Mouse (Mus musculus) limb, embryonic 10.5 days (tissue): ENCODE results near the gene Dnajc2. TPM values are rescaled to one million over a fixed set of nuclear protein-coding genes. Genes with fewer than 3 reads are reported as not detected.
A peak's percentile ranks its signal among the peaks of the same experiment; 100 is the strongest.

ENCODE experiments used
- DNase-seq: peaks from one replicate; pipeline ENCODE4 v3.0.0-alpha.2; 2017; ENCODE audit warnings: low spot score
- H3K27ac ChIP-seq: fragments of 300-500 bp; sonication (generic); 2 replicates; pipeline ENCODE4 v1.5.1; 2016; ENCODE audit warnings: mild to moderate bottlenecking
- H3K27me3 ChIP-seq: fragments of 300-500 bp; sonication (generic); 2 replicates; pipeline ENCODE4 v1.6.1; 2016; ENCODE audit warnings: low read depth, mild to moderate bottlenecking; ENCODE audit not compliant: poor library complexity, severe bottlenecking
- H3K36me3 ChIP-seq: fragments of 300-500 bp; sonication (generic); 2 replicates; pipeline ENCODE4 v1.6.1; 2016; ENCODE audit warnings: mild to moderate bottlenecking, moderate library complexity
- H3K4me1 ChIP-seq: fragments of 300-500 bp; sonication (generic); 2 replicates; pipeline ENCODE4 v1.6.1; 2016
- H3K4me3 ChIP-seq: fragments of 300-500 bp; sonication (generic); 2 replicates; pipeline ENCODE4 v1.5.1; 2016; ENCODE audit warnings: mild to moderate bottlenecking, moderate library complexity
- H3K9me3 ChIP-seq: fragments of 300-500 bp; sonication (generic); replicated peaks from 2 replicates; pipeline ENCODE4 v1.6.1; 2016; ENCODE audit warnings: mild to moderate bottlenecking
- WGBS: fragments of 180-500 bp; shearing (Covaris S2); methylation state at CpG from one replicate; pipeline ENCODE4 v1.1.7; 2016; 5-methylcytosine and 5-hydroxymethylcytosine counted together
- polyA plus RNA-seq: library from polyadenylated mRNA; unstranded; fragments of >200 nt; fragmentation: Nextera tagmentation; extraction: Ambion mirVana; gene quantifications from 2 replicates; pipeline ENCODE4 v1.2.1, GENCODE M21; 2016

Gene Dnajc2
- 83.5 and 91.3 TPM in 2 replicates for polyA plus RNA-seq

DNA sequence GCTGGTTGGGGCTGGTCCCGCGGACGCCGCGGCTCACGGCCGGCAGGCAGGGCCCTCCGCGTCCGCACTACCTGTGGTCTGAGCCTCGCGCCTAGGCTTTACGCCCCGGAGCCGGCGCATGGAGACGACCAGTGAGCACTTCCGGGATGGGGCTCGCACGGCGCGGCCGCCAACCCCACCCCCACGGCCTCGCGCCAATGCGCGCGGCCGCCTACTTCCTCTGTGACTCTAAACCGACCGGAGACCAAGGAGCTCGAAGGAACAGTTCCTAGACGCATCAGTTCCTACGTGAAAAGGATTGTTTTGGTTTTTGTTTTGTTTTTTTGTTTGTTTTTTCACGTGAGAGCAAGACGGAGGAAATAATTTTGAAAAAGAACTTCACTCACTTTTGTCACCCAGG is at the start of gene Dnajc2, which contains the start of gene Psmc2:
TSS of gene Dnajc2 (minus strand) at position 199 of the 400 bp plus-strand sequence.
TSS of gene Psmc2 (plus strand) at position 231 of the 400 bp plus-strand sequence.
- WGBS: under 1% methylated on average over 37 of the region's 37 CpGs
- Histone ChIP-seq H3K27ac (peak within 1 kb of the TSS; percentile 92), H3K27me3 (no peaks in the 10 kb centered on the region), H3K4me1 (peaks cover 25% of the 10 kb centered on the region), H3K36me3 (peaks cover 46% of the 10 kb centered on the region), H3K9me3 (no peaks in the 10 kb centered on the region), H3K4me3 (peak within 1 kb of the TSS; percentile 90)
- DNase-seq: peak; percentile 92

- Histone ChIP-seq H3K4me1 (no peaks in the 10 kb centered on the region), H3K27me3 (no peaks in the 10 kb centered on the region), H3K36me3 (no peaks in the 10 kb centered on the region), H3K9me3 (no peaks in the 10 kb centered on the region), H3K27ac (no peak overlapping the region), H3K4me3 (no peak overlapping the region)
- WGBS: 80% methylated on average over 3 of the region's 3 CpGs
- DNase-seq: no peak
Observed at GRCm38 (mm10) chr5:21831761-21832160, 46.7 kb upstream of the Dnajc2 start.

GRCm38 (mm10) chr5:21828855-21829254 is 43.8 kb upstream of the Dnajc2 start:
- no peaks in the 10 kb centered on the region for H3K4me1 ChIP-seq
- no peaks in the 10 kb centered on the region for H3K27me3 ChIP-seq
- WGBS: 74% methylated on average over 4 of the region's 4 CpGs
- no peak for DNase-seq
- no peak overlapping the region for H3K4me3 ChIP-seq
- H3K9me3 ChIP-seq: no peaks in the 10 kb centered on the region
- no peaks in the 10 kb centered on the region for H3K36me3 ChIP-seq
- no peak overlapping the region for H3K27ac ChIP-seq

GRCm38 (mm10) chr5:21827643-21828042 is 42.6 kb upstream of the Dnajc2 start:
- 22% methylated on average over 4 of the region's 6 CpGs for WGBS
- DNase-seq: no peak
- Histone ChIP-seq H3K27me3 (no peaks in the 10 kb centered on the region), H3K4me3 (no peak overlapping the region), H3K27ac (no peak overlapping the region), H3K9me3 (no peaks in the 10 kb centered on the region), H3K36me3 (no peaks in the 10 kb centered on the region), H3K4me1 (no peaks in the 10 kb centered on the region)

DNA sequence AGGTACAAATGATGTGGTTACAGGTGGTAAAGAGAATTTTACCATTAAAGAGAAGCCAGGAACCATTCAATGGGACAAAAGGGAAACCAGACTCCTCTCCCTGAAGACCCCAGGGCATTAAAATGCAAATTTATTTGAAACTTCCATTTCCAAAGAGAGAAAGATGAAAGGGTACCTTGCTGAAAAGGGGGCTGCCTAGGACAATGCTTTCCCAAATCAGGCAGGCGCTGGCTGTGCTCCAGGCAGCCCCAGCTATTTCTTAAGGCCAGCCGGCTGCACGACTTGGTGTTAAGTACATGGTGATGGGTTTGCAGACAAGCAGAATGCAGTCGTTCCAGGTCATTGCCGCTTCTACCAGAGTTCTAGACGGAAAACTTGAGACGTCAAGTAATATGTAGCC is 41.3 kb upstream of the Dnajc2 start:
- DNase-seq: no peak
- WGBS: 46% methylated on average over 7 of the region's 7 CpGs
- Histone ChIP-seq H3K9me3 (no peaks in the 10 kb centered on the region), H3K36me3 (no peaks in the 10 kb centered on the region), H3K4me1 (no peaks in the 10 kb centered on the region), H3K4me3 (no peak overlapping the region), H3K27ac (no peak overlapping the region), H3K27me3 (no peaks in the 10 kb centered on the region)

DNA sequence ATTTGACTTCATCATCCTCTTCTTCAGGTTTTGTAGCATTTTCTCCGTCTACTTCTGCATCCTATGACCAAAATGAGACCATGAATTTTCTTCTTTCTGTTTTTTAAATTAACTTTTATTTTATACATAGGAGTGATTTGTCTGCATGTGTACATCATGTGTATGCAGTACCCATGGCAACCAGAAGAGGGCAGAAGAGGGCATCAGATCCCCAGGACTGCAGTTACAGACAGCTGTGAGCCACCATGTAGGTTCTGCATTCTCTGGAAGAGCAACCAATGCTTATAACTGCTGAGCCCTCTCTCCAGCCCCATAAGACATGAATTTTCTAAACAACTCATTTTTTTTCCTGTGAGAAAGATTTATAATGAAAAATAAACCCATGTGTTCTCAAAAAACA is 28.9 kb upstream of the Dnajc2 start:
- H3K27me3 ChIP-seq: no peaks in the 10 kb centered on the region
- no peaks in the 10 kb centered on the region for H3K4me1 ChIP-seq
- H3K27ac ChIP-seq: no peak overlapping the region
- 36% methylated on average over 1 of the region's 1 CpGs for WGBS
- no peaks in the 10 kb centered on the region for H3K9me3 ChIP-seq
- H3K4me3 ChIP-seq: no peak overlapping the region
- H3K36me3 ChIP-seq: no peaks in the 10 kb centered on the region
- peak; percentile 60 for DNase-seq

- Histone ChIP-seq H3K9me3 (no peaks in the 10 kb centered on the region), H3K4me1 (no peaks in the 10 kb centered on the region), H3K27me3 (no peaks in the 10 kb centered on the region), H3K36me3 (no peaks in the 10 kb centered on the region), H3K4me3 (no peak overlapping the region), H3K27ac (no peak overlapping the region)
- DNase-seq: no peak
- WGBS: 85% methylated on average over 10 of the region's 10 CpGs
Observed at GRCm38 (mm10) chr5:21810924-21811323, 25.9 kb upstream of the Dnajc2 start.

DNA sequence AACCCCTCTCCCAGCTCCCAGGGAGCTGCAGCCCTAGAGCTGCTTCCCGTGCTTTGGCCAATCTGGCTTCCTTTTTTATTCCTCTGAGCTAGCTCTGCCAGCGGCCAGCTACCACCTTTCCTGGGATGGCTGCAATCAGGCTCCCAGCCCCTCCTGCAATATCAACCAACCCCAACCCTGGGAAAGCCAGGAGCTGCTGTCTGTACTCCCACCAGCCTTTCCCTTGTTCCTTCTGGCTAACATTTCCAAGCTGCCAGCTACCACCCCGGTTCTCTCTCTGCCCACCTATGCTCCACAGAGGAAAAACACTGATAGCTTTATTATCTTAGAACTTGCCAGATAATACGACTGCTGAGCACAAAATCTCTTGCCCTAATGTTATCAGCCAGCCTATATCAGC is 19.8 kb upstream of the Dnajc2 start:
- no peaks in the 10 kb centered on the region for H3K27me3 ChIP-seq
- no peak overlapping the region for H3K27ac ChIP-seq
- H3K4me1 ChIP-seq: no peaks in the 10 kb centered on the region
- H3K4me3 ChIP-seq: no peak overlapping the region
- H3K9me3 ChIP-seq: no peaks in the 10 kb centered on the region
- DNase-seq: no peak
- peaks cover 52% of the 10 kb centered on the region for H3K36me3 ChIP-seq
- WGBS: 82% methylated on average over 4 of the region's 4 CpGs

GRCm38 (mm10) chr5:21803691-21804188 is 18.7 kb upstream of the Dnajc2 start:
- no peak overlapping the region for H3K4me3 ChIP-seq
- H3K27ac ChIP-seq: no peak overlapping the region
- no peak for DNase-seq
- peaks cover 63% of the 10 kb centered on the region for H3K36me3 ChIP-seq
- H3K9me3 ChIP-seq: no peaks in the 10 kb centered on the region
- WGBS: 94% methylated on average over 12 of the region's 12 CpGs
- no peaks in the 10 kb centered on the region for H3K4me1 ChIP-seq
- no peaks in the 10 kb centered on the region for H3K27me3 ChIP-seq

- Histone ChIP-seq H3K4me1 (no peaks in the 10 kb centered on the region), H3K27me3 (no peaks in the 10 kb centered on the region), H3K27ac (no peak overlapping the region), H3K36me3 (peaks cover 71% of the 10 kb centered on the region), H3K9me3 (no peaks in the 10 kb centered on the region), H3K4me3 (no peak overlapping the region)
- WGBS: 87% methylated on average over 9 of the region's 9 CpGs
- DNase-seq: no peak
Observed at GRCm38 (mm10) chr5:21802907-21803306, 17.9 kb upstream of the Dnajc2 start.

DNA sequence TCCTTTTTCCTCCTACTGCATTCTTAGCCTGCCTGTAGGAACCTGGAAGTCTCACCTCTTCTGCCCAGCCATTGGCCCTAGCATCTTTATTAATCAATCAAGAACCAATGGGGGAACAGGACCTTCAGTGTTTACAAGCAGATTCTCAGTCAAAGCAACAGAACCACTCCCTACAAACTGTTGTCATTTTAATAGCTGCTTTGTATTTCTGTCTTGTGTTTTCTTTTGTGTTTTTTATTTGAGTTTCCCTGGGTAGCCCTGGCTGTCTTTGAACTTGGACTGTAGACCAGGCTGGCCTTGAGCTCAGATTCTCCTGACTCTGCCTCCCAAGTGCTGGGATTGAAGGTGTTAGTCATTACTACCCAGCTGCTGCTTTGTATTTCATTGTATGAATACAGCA is 7.1 kb upstream of the Dnajc2 start:
- no peak for DNase-seq
- no peak overlapping the region for H3K4me3 ChIP-seq
- no peaks in the 10 kb centered on the region for H3K27me3 ChIP-seq
- H3K4me1 ChIP-seq: peaks cover 11% of the 10 kb centered on the region
- H3K9me3 ChIP-seq: no peaks in the 10 kb centered on the region
- peaks cover 56% of the 10 kb centered on the region for H3K36me3 ChIP-seq
- no peak overlapping the region for H3K27ac ChIP-seq

DNA sequence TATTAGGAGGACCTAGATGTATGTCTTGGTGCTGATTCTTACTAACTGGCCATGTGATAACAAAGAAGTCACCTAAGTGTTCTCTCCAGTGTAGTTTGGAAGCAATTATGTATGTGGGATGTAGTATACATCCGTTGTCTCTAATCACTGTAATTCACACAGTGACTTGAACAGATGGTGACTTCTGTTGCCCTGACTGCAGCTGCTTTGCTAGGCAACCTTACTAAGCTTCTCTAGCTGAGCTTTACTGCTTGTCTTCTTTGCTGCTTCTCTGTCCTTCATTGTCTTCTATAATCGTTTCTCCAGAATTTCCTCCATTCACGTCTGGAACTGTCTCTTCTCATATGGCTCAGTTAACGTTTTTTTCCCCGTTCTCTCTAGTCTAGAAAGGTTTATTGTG is 4.0 kb upstream of the Dnajc2 start:
- H3K36me3 ChIP-seq: peaks cover 32% of the 10 kb centered on the region
- WGBS: 73% methylated on average over 5 of the region's 5 CpGs
- DNase-seq: no peak
- no peak overlapping the region for H3K4me3 ChIP-seq
- H3K9me3 ChIP-seq: no peaks in the 10 kb centered on the region
- peaks cover 21% of the 10 kb centered on the region for H3K4me1 ChIP-seq
- no peaks in the 10 kb centered on the region for H3K27me3 ChIP-seq
- no peak overlapping the region for H3K27ac ChIP-seq

DNA sequence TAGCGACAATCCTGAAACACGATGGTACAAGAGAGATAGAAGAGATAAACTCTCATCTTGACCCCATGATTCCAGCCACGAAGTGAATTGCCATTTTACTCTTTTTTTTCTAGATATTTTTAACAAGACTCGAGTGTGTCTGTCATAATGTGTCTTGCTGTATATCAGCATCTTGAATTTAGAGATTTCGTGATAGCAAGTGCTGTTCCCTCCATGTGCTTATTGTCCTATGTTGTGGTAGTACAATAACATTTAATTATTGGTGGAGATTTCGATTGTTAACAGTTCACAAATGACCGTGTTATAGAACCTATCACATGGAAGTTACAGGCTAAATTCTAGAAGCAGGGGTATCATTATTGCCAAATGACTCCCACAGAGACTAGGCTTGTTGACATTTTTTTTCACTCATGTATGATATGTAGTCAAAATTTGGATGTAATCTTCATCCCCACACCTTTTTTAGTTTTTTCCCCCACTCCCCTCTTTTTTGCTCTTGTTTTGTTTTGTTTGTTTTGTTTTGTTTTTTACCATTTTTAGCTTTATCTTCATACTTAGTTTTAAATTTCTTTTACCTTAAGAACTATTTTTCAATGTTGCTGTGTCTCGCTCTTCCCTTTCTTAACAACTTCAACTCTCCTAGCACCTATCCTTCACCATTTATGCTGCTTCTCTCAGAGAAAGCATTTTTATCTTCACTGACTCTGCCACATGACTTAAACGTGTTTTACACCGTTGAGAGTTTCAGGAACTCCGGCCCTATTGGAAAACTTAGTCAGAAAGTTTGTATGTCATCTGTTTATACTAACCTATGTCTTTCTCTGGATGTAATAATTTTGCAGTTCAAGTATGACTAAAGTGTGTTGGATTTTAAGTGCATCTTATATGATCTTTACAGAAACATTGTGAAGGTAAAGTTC is 2.4 kb upstream of the Dnajc2 start:
- Histone ChIP-seq H3K4me1 (peaks cover 25% of the 10 kb centered on the region), H3K36me3 (peaks cover 39% of the 10 kb centered on the region), H3K4me3 (peak overlapping the region; percentile 89), H3K9me3 (no peaks in the 10 kb centered on the region), H3K27me3 (no peaks in the 10 kb centered on the region), H3K27ac (peak overlapping the region; percentile 92)
- no peak for DNase-seq
- 40% methylated on average over 11 of the region's 11 CpGs for WGBS
